Mouse (Mus musculus) liver, adult 2 months (tissue): ENCODE data around the gene Otof. TPM values are rescaled to one million over a fixed set of nuclear protein-coding genes. Genes with fewer than 3 reads are reported as not detected.

Experiments
- DNase-seq: peaks from one replicate; pipeline ENCODE4 v3.0.0-alpha.2; 2011; ENCODE audit warnings: low read depth, low spot score; ENCODE audit errors: extremely low read depth
- H3K27ac ChIP-seq: fragments of 200-500 bp; replicated peaks from 2 replicates; pipeline ENCODE4 v1.5.1; 2012; ENCODE audit warnings: low read depth, mild to moderate bottlenecking, control low read depth, inconsistent platforms, low read length; ENCODE audit not compliant: insufficient read depth
- H3K27me3 ChIP-seq: fragments of 200-500 bp; 2 replicates; pipeline ENCODE4 v1.6.1; 2012; ENCODE audit warnings: mild to moderate bottlenecking, moderate library complexity, low read length, inconsistent platforms; ENCODE audit not compliant: control insufficient read depth, insufficient read depth
- H3K36me3 ChIP-seq: fragments of 200-500 bp; 2 replicates; pipeline ENCODE4 v1.6.1; 2012; ENCODE audit warnings: low read length, inconsistent platforms; ENCODE audit not compliant: control insufficient read depth, insufficient read depth
- H3K4me1 ChIP-seq: fragments of 200-500 bp; 2 replicates; pipeline ENCODE4 v1.6.1; 2011; ENCODE audit warnings: low read length; ENCODE audit not compliant: control insufficient read depth, insufficient read depth
- H3K4me3 ChIP-seq: fragments of 200-500 bp; 2 replicates; pipeline ENCODE4 v1.5.1; 2011; ENCODE audit warnings: low read depth, mild to moderate bottlenecking, control low read depth, low read length, moderate library complexity; ENCODE audit not compliant: insufficient read depth
- H3K79me2 ChIP-seq: fragments of 200-500 bp; 2 replicates; pipeline ENCODE4 v1.6.1; 2012; ENCODE audit warnings: inconsistent platforms, mild to moderate bottlenecking, low read length, moderate library complexity; ENCODE audit not compliant: control insufficient read depth, insufficient read depth
- H3K9ac ChIP-seq: fragments of 200-500 bp; 2 replicates; pipeline ENCODE4 v1.6.1; 2012; ENCODE audit warnings: low read depth, mild to moderate bottlenecking, control low read depth, inconsistent platforms, low read length
- CTCF ChIP-seq: fragments of 200-500 bp; IDR thresholded peaks from 2 replicates; pipeline ENCODE4 v1.5.1; 2011; ENCODE audit warnings: low read depth, low read length, control low read depth
- POLR2A ChIP-seq: fragments of 200-500 bp; IDR thresholded peaks from 2 replicates; pipeline ENCODE4 v1.6.1; 2011; ENCODE audit warnings: low read length, control low read depth; ENCODE audit not compliant: insufficient read depth; ENCODE audit errors: extremely low read depth
- WGBS: fragments of 180-500 bp; shearing (Covaris S2); methylation state at CpG from one replicate; pipeline ENCODE4 v1.1.7; 2018; 5-methylcytosine and 5-hydroxymethylcytosine counted together
- polyA plus RNA-seq: library from polyadenylated mRNA; depleted of rRNA; stranded (reverse); fragments of >200 nt; gene quantifications from 2 replicates; pipeline ENCODE4 v1.2.3, GENCODE M21; 2012
- total RNA-seq: library from RNA; depleted of rRNA; stranded (reverse); fragments of >200 nt; gene quantifications from 2 replicates; pipeline ENCODE4 v1.2.3, GENCODE M21; 2014

Gene Otof
- total and polyA plus RNA-seq, 2 experiments: 0.01 TPM; not detected in 1

DNA sequence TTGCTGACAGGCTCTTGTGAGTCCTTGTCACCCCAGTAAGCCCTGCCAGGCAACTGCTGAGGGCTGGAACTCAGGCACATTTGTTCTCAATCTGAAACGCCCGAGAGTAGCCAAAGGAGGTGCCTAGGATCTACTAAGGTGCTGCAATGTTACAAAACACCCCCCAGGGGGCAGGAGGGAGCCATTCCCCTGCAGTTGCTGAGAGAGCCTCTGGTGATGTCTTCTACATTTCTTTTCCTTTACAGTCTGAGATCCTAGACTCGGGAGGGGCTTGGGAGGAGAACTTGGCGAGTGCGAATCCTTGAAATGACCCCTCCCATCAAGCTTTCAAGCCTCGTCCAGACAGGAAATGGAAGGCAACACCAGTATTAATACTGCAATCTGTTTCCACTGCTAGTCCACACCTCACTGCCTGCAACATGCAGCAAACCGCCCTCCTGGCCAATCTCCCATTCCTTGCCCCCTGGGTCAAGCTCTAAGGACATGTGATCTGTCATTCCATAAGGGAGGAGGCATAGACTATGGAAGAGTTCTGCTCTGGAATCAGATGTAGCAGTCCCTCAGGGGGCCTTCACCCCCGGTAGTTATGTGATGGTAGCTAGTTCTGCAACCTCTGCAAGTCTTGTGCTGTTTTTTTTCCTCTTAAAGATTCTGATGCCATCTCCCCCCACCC, 38.0 kb downstream of the Otof start:
- H3K36me3 ChIP-seq: no peaks in the 10 kb centered on the region
- no peak overlapping the region for H3K4me3 ChIP-seq
- WGBS: 38% methylated on average over 8 of the region's 8 CpGs
- no peaks in the 10 kb centered on the region for H3K4me1 ChIP-seq
- no peaks in the 10 kb centered on the region for H3K27me3 ChIP-seq
- no peak overlapping the region for H3K9ac ChIP-seq
- TF ChIP-seq POLR2A (no peak), CTCF (peak; percentile 83)
- H3K79me2 ChIP-seq: no peaks in the 10 kb centered on the region
- H3K27ac ChIP-seq: no peak overlapping the region
- DNase-seq: peak; percentile 18

DNA sequence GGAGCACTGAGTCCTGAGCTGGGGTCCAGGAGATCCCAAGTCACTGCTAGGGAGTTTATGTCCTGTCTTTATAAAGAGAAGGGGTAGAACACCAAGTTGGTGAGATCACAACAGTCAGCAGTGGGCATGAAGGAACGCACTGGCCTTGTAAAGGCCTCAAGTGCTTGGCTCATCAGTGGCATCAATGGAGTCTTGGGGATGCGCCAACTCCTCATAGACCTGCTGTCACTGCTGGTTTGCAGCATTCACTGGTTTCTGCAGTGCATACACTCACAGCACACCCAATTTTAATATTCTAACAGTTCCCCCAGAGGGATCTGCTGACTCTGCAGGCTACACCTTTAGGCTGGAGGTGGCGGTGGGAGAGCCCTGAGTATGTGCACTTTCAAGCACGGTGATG, 38.6 kb downstream of the Otof start:
- Histone ChIP-seq H3K36me3 (no peaks in the 10 kb centered on the region), H3K79me2 (no peaks in the 10 kb centered on the region), H3K27ac (no peak overlapping the region), H3K27me3 (no peaks in the 10 kb centered on the region), H3K9ac (no peak overlapping the region), H3K4me1 (no peaks in the 10 kb centered on the region), H3K4me3 (no peak overlapping the region)
- TF ChIP-seq POLR2A (no peak), CTCF (no peak)
- no peak for DNase-seq
- 76% methylated on average over 4 of the region's 4 CpGs for WGBS

- no peak overlapping the region for H3K4me3 ChIP-seq
- no peak overlapping the region for H3K9ac ChIP-seq
- no peak overlapping the region for H3K27ac ChIP-seq
- WGBS: 80% methylated on average over 5 of the region's 5 CpGs
- H3K4me1 ChIP-seq: peaks cover 9% of the 10 kb centered on the region
- no peaks in the 10 kb centered on the region for H3K36me3 ChIP-seq
- H3K79me2 ChIP-seq: no peaks in the 10 kb centered on the region
- no peak for DNase-seq
- H3K27me3 ChIP-seq: no peaks in the 10 kb centered on the region
- no peak for TF ChIP-seq POLR2A
- no peak for TF ChIP-seq CTCF
These were observed 45.1 kb downstream of the Otof start for GRCm38 (mm10) chr5:30416665-30417064.

DNA sequence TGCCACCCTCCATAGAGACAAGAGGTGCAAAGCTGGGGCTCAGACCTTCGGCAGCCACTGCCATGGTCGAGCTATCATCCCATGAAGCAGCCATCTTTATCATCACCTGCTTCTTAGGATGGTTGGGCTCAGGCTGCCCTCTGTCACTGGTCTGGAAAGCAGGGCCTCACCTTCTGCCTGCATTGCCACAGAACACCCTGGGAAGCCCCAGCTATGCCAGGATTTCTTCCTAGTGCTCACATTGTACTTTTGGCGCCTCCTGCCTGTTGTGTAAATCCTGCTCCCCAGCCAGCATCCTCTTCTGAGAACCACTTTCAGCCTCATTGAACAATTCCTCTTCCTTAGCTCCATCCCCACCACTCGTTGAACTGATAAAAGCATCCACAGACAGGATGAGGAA, 45.9 kb downstream of the Otof start:
- Histone ChIP-seq H3K36me3 (no peaks in the 10 kb centered on the region), H3K79me2 (no peaks in the 10 kb centered on the region), H3K27ac (no peak overlapping the region), H3K9ac (no peak overlapping the region), H3K4me3 (no peak overlapping the region), H3K4me1 (peaks cover 13% of the 10 kb centered on the region), H3K27me3 (no peaks in the 10 kb centered on the region)
- DNase-seq: no peak
- WGBS: 79% methylated on average over 4 of the region's 4 CpGs
- TF ChIP-seq CTCF (no peak), POLR2A (no peak)

GRCm38 (mm10) chr5:30415381-30415780, 46.4 kb downstream of the Otof start:
- H3K27ac ChIP-seq: no peak overlapping the region
- H3K36me3 ChIP-seq: no peaks in the 10 kb centered on the region
- H3K79me2 ChIP-seq: no peaks in the 10 kb centered on the region
- WGBS: 25% methylated on average over 2 of the region's 2 CpGs
- H3K4me1 ChIP-seq: peaks cover 15% of the 10 kb centered on the region
- H3K4me3 ChIP-seq: no peak overlapping the region
- no peak overlapping the region for H3K9ac ChIP-seq
- no peaks in the 10 kb centered on the region for H3K27me3 ChIP-seq
- peak; percentile 59 for DNase-seq
- TF ChIP-seq CTCF: no peak
- TF ChIP-seq POLR2A: no peak

GRCm38 (mm10) chr5:30411524-30411923, 50.2 kb downstream of the Otof start:
- H3K27ac ChIP-seq: no peak overlapping the region
- peaks cover 17% of the 10 kb centered on the region for H3K4me1 ChIP-seq
- no peaks in the 10 kb centered on the region for H3K79me2 ChIP-seq
- H3K27me3 ChIP-seq: no peaks in the 10 kb centered on the region
- H3K4me3 ChIP-seq: no peak overlapping the region
- no peak overlapping the region for H3K9ac ChIP-seq
- 19% methylated on average over 10 of the region's 10 CpGs for whole genome bisulfite sequencing
- no peaks in the 10 kb centered on the region for H3K36me3 ChIP-seq
- TF ChIP-seq POLR2A: no peak
- TF ChIP-seq CTCF: no peak
- peak; percentile 97 for DNase-seq
